8 mouse cellular contexts compared by ENCODE assay signal in the genomic region with DNA sequence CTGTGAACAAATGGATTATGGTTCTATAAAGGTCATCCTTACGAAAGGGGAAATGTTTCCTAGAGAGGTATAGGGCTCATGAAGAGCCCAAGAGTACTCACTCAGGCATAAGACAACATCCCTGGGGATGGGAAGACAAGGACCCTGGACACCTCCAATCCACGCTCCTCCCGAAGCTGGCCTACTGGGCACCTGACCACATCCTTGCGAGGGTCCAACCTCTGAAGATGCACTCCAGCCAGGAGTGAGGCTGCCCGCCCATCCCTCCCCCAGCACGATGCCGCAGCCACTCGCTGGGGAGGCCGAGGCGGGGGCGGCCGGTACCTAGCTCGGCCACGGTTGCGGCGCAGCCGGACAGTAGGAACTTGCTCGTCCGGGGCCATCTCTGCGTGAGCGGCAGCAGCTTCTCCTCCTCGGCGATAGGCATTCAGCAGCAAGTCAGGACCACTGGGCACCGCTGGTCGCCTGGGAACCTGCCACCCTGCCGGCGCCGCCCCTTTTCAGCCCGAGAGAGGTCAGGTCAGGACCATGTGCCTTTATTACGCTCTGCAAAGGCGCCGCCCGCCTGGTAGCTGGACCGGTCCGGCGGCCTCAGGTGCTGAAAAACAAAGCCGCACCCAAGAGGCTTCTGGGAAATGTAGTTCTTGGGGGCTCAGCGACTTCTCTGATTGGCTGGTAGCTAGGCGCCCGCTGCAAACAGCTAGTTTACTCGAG. TPM values are rescaled to one million over a fixed set of nuclear protein-coding genes. Genes with fewer than 3 reads are reported as not detected.
A peak's percentile ranks its signal among the peaks of the same experiment; 100 is the strongest.
DNase-seq lines count a peak whose midpoint lies in the region; ATAC-seq lines count a peak whose summit lies in the region.

A gene (minus strand): TSS at position 639 of the 714 bp plus-strand sequence.

- H3K4me2 ChIP-seq in hindbrain, embryonic 13.5 days, result peak within 1 kb of the TSS; percentile 60

- peak; percentile 98 for DNase-seq in R1 (ENCODE audit: low read depth, low spot score)
- DNase-seq in cerebellum, postnatal 10 days, result peak; percentile 91 to 94
- peak; percentile 76 to 79 for DNase-seq in frontal cortex, postnatal 14 days (ENCODE audit: low spot score in 2 of 2)
- peak; percentile 80 to 92 for DNase-seq in layer of hippocampus, postnatal 14 days (ENCODE audit: low spot score in 2 of 2)
- DNase-seq in lung, postnatal 10 days, result peak; percentile 94
- peak; percentile 68 for DNase-seq in ovary, postnatal 14 days (ENCODE audit: low spot score)
- peak; percentile 68 to 73 for DNase-seq in thymus, postnatal 10 days (ENCODE audit: low spot score in 2 of 2)

- peaks cover 19% of the 10 kb centered on the region for H3K36me3 ChIP-seq in hindbrain, embryonic 13.5 days

- peak; percentile 99 for ATAC-seq in hindbrain, embryonic 13.5 days (ENCODE audit: low FRiP score)

- H3K4me3 ChIP-seq in hindbrain, embryonic 13.5 days, result peak within 1 kb of the TSS; percentile 89

- no peaks in the 10 kb centered on the region for H3K9me3 ChIP-seq in hindbrain, embryonic 13.5 days

- peak within 1 kb of the TSS; percentile 83 for H3K27ac ChIP-seq in hindbrain, embryonic 13.5 days

- peaks cover 22% of the 10 kb centered on the region for H3K4me1 ChIP-seq in hindbrain, embryonic 13.5 days (replicated peaks)

- H3K9ac ChIP-seq in hindbrain, embryonic 13.5 days, result peak within 1 kb of the TSS; percentile 92

- WGBS in hindbrain, embryonic 13.5 days, result under 1% methylated on average over 41 of the region's 41 CpGs

- no peaks in the 10 kb centered on the region for H3K27me3 ChIP-seq in hindbrain, embryonic 13.5 days

RNA-seq across cellular contexts. Expression of the gene that starts here (rescaled TPM):
- 113 and 119 TPM in 2 replicates for polyA plus RNA-seq in hindbrain, embryonic 13.5 days (2015; fragmentation: Nextera tagmentation; extraction: Ambion mirVana)
- total RNA-seq in layer of hippocampus, postnatal 14 days (2021), result 10 to 100 TPM; 30.3 to 34.8 TPM

Comparison
In these comparisons a context has a peak if more than half of its experiments do, and no peak if none do; other contexts are left out.
1. Peak in every context shown above with its lines: DNase-seq, ATAC-seq, H3K4me3 ChIP-seq and H3K27ac ChIP-seq.